Mouse (Mus musculus): Measurements from ENCODE around the gene Ccdc194. TPM values are rescaled to one million over a fixed set of nuclear protein-coding genes. Genes with fewer than 3 reads are reported as not detected.

The Ccdc194 gene
- polyA plus RNA-seq, 1 experiment = not detected

GRCm38 (mm10) chr8:71558958-71559690 is 33.6 kb upstream of the Ccdc194 start:
- WGBS = 4% methylated on average over 24 of the region's 24 CpGs
- TF ChIP-seq POLR2A (IDR thresholded peaks at IDR 0.05; ENCODE audit: borderline replicate concordance, control insufficient read depth, low read depth, low read length) (0 out of 2 replicates have a peak, but pooled peaks have one; percentile 39), CTCF (IDR thresholded peaks at IDR 0.05; ENCODE audit: control insufficient read depth, insufficient read depth, low read length) (no peak)
- H3K27ac ChIP-seq (ENCODE audit: control insufficient read depth, insufficient read depth, low read depth, low read length, poor library complexity) = no peak overlapping the region; the same call in 1 of the 2 replicates

GRCm38 (mm10) chr8:71558071-71558957 is 32.8 kb upstream of the Ccdc194 start, which contains the start of gene Tmem221:
Gene Tmem221, minus strand, starts transcription at chr8:71558871.
- peak within 1 kb of the TSS; percentile 52 for H3K4me3 ChIP-seq (replicated peaks; ENCODE audit: control insufficient read depth, low read depth, low read length)
- TF ChIP-seq CTCF (IDR thresholded peaks at IDR 0.05; ENCODE audit: control insufficient read depth, insufficient read depth, low read length) (peak; percentile 17; the same call in 1 of the 2 replicates), POLR2A (IDR thresholded peaks at IDR 0.05; ENCODE audit: borderline replicate concordance, control insufficient read depth, low read depth, low read length) (no peak; the same call in 1 of the 2 replicates)
- H3K27ac ChIP-seq (ENCODE audit: control insufficient read depth, insufficient read depth, low read depth, low read length, poor library complexity) = peak within 1 kb of the TSS; percentile 46
- H3K4me1 ChIP-seq (ENCODE audit: control insufficient read depth, insufficient read depth, low read length) = no peaks in the 10 kb centered on the region
- WGBS = 5% methylated on average over 70 of the region's 70 CpGs

More at GRCm38 (mm10) chr8:71558958-71559690, 33.6 kb upstream of the Ccdc194 start:
- Histone ChIP-seq H3K4me1 (ENCODE audit: control insufficient read depth, insufficient read depth, low read length) (no peaks in the 10 kb centered on the region), H3K4me3 (replicated peaks; ENCODE audit: control insufficient read depth, low read depth, low read length) (no peak overlapping the region)

GRCm38 (mm10) chr8:71554644-71555043 is 29.1 kb upstream of the Ccdc194 start:
- Histone ChIP-seq H3K4me1 (ENCODE audit: control insufficient read depth, insufficient read depth, low read length) (no peaks in the 10 kb centered on the region), H3K4me3 (replicated peaks; ENCODE audit: control insufficient read depth, low read depth, low read length) (no peak overlapping the region), H3K27ac (ENCODE audit: control insufficient read depth, insufficient read depth, low read depth, low read length, poor library complexity) (no peak overlapping the region)
- 90% methylated on average over 2 of the region's 2 CpGs for WGBS
- TF ChIP-seq POLR2A (IDR thresholded peaks at IDR 0.05; ENCODE audit: borderline replicate concordance, control insufficient read depth, low read depth, low read length) (no peak), CTCF (IDR thresholded peaks at IDR 0.05; ENCODE audit: control insufficient read depth, insufficient read depth, low read length) (no peak)

- TF ChIP-seq CTCF (IDR thresholded peaks at IDR 0.05; ENCODE audit: control insufficient read depth, insufficient read depth, low read length) = no peak
- no peak for TF ChIP-seq POLR2A (IDR thresholded peaks at IDR 0.05; ENCODE audit: borderline replicate concordance, control insufficient read depth, low read depth, low read length)
- Histone ChIP-seq H3K4me1 (ENCODE audit: control insufficient read depth, insufficient read depth, low read length) (no peaks in the 10 kb centered on the region), H3K27ac (ENCODE audit: control insufficient read depth, insufficient read depth, low read depth, low read length, poor library complexity) (no peak overlapping the region), H3K4me3 (replicated peaks; ENCODE audit: control insufficient read depth, low read depth, low read length) (no peak overlapping the region)
- 67% methylated on average over 6 of the region's 6 CpGs for WGBS
These were observed 28.5 kb upstream of the Ccdc194 start for GRCm38 (mm10) chr8:71554001-71554400.

- 76% methylated on average over 6 of the region's 6 CpGs for WGBS
- TF ChIP-seq POLR2A (IDR thresholded peaks at IDR 0.05; ENCODE audit: borderline replicate concordance, control insufficient read depth, low read depth, low read length) = no peak
- H3K27ac ChIP-seq (ENCODE audit: control insufficient read depth, insufficient read depth, low read depth, low read length, poor library complexity) = no peak overlapping the region
- H3K4me1 ChIP-seq (ENCODE audit: control insufficient read depth, insufficient read depth, low read length) = no peaks in the 10 kb centered on the region
- no peak overlapping the region for H3K4me3 ChIP-seq (replicated peaks; ENCODE audit: control insufficient read depth, low read depth, low read length)
These were observed 27.3 kb upstream of the Ccdc194 start for GRCm38 (mm10) chr8:71552770-71553169.

GRCm38 (mm10) chr8:71550754-71551153 is 25.2 kb upstream of the Ccdc194 start:
- H3K4me3 ChIP-seq (replicated peaks; ENCODE audit: control insufficient read depth, low read depth, low read length) = no peak overlapping the region
- TF ChIP-seq POLR2A (IDR thresholded peaks at IDR 0.05; ENCODE audit: borderline replicate concordance, control insufficient read depth, low read depth, low read length) = no peak
- no peak for TF ChIP-seq CTCF (IDR thresholded peaks at IDR 0.05; ENCODE audit: control insufficient read depth, insufficient read depth, low read length)
- WGBS = 74% methylated on average over 7 of the region's 7 CpGs
- H3K4me1 ChIP-seq (ENCODE audit: control insufficient read depth, insufficient read depth, low read length) = no peaks in the 10 kb centered on the region
- H3K27ac ChIP-seq (ENCODE audit: control insufficient read depth, insufficient read depth, low read depth, low read length, poor library complexity) = no peak overlapping the region

- 83% methylated on average over 7 of the region's 7 CpGs for WGBS
- no peaks in the 10 kb centered on the region; the same call in 1 of the 2 replicates for H3K4me1 ChIP-seq (ENCODE audit: control insufficient read depth, insufficient read depth, low read length)
- H3K4me3 ChIP-seq (replicated peaks; ENCODE audit: control insufficient read depth, low read depth, low read length) = no peak overlapping the region
- H3K27ac ChIP-seq (ENCODE audit: control insufficient read depth, insufficient read depth, low read depth, low read length, poor library complexity) = no peak overlapping the region
- TF ChIP-seq POLR2A (IDR thresholded peaks at IDR 0.05; ENCODE audit: borderline replicate concordance, control insufficient read depth, low read depth, low read length) (no peak), CTCF (IDR thresholded peaks at IDR 0.05; ENCODE audit: control insufficient read depth, insufficient read depth, low read length) (no peak)
These were observed 22.1 kb upstream of the Ccdc194 start for GRCm38 (mm10) chr8:71547590-71547989.

- no peak for TF ChIP-seq CTCF (IDR thresholded peaks at IDR 0.05; ENCODE audit: control insufficient read depth, insufficient read depth, low read length)
- H3K4me1 ChIP-seq (ENCODE audit: control insufficient read depth, insufficient read depth, low read length) = no peaks in the 10 kb centered on the region; the same call in 1 of the 2 replicates
- no peak overlapping the region for H3K27ac ChIP-seq (ENCODE audit: control insufficient read depth, insufficient read depth, low read depth, low read length, poor library complexity)
- H3K4me3 ChIP-seq (replicated peaks; ENCODE audit: control insufficient read depth, low read depth, low read length) = no peak overlapping the region
- WGBS = 86% methylated on average over 11 of the region's 11 CpGs
These were observed 19.5 kb upstream of the Ccdc194 start for GRCm38 (mm10) chr8:71545053-71545452.

All from bone marrow, adult 2 months (tissue).